Mouse (Mus musculus): ENCODE data around the gene Fam71b. TPM values are rescaled to one million over a fixed set of nuclear protein-coding genes. Genes with fewer than 3 reads are reported as not detected.
"Not testable (repeated sequence)": the region's sequence is repeated elsewhere in the genome, so short reads cannot be mapped to it uniquely, and the experiment has no call there.

Gene Fam71b
- polyA plus RNA-seq, 1 experiment: not detected

DNA sequence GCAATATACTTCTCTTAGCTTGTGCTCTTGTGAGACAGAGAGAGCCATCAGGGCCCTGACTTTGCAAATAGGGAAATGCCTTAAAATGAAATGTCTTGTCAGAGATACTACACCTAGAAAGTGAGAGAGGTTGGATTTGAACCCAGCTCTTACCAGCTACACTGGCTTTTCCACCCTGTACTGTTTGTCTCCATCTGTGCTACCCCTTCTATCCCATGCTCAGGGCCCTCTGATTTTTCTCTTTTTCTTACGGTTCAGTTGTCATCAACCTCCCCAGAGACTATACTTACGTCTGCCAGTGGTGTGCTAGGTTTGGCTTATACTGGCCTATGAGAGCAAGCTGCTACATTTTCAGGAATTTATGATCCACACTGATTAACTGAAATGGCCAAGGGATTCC is 11.4 kb upstream of the Fam71b start:
- no peak for DNase-seq (ENCODE audit: low spot score)

GRCm38 (mm10) chr11:46386556-46386955 is 9.8 kb upstream of the Fam71b start:
- DNase-seq (ENCODE audit: low spot score): no peak

GRCm38 (mm10) chr11:46387061-46387460 is 9.3 kb upstream of the Fam71b start:
- no peak for DNase-seq (ENCODE audit: low spot score)

- DNase-seq (ENCODE audit: low spot score): no peak
Observed at GRCm38 (mm10) chr11:46388438-46388837, 7.9 kb upstream of the Fam71b start.

DNA sequence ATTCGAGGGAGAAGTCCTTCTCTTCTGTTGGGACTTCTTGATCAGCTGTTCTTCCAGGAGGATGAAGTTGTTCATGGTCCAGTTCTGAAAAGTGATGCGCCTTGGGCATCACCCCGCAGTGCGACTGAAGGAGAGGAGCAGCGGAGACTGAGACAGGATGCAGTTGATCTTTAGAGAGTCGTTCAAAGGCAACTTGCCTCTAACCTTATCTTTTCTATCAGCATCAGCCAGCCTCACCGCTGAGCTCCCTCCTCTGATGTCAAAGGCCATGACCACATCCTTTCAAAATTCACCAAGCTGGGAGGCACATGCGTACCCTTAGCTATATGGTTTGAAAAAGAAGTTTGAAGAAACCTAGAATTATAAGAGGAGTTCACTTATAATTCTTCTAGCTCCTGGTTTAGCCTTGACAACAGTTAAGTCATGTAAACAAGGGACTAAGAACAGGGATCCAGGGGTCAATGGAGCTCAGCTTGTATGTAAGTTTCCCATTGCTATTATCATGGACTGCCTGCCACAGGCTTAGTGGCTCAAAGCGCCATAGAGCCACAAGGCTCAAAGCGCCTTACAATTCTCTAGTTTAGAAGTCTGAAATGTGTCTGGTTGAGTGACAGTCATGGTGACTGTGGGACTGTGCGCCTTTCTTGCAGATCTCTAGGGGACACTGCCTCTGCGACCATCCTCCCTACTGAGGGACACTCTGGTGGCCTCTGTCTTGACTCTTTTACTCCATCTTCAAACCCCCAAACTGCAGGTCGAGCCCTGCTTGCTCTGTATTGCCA is 6.8 kb upstream of the Fam71b start, which contains the start of gene Itk:
Gene Itk, minus strand, starts transcription at position 180 of the 782 bp plus-strand sequence.
- DNase-seq (ENCODE audit: low spot score): no peak

DNA sequence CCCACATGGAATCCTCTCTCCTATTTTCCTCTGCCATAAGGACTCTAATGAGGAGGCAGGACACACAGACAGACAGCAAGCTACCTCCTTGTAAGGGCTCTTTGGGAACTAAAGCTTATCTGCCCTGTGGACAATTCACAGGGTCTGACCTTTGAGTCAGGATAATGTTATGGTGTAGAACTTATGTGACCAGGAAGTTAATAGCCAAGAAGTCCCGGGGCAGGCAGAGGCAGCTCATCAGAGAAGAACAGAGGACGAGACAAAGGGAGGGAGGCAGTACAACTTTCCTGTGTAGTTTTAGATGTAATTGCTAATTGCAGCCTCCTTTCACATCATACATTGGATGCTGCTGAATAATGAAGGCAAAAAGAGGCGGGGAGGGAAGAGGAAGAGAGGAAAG is 5.7 kb upstream of the Fam71b start:
- DNase-seq (ENCODE audit: low spot score): no peak

- DNase-seq (ENCODE audit: low spot score): no peak
Observed at GRCm38 (mm10) chr11:46392890-46393289, 3.5 kb upstream of the Fam71b start.

GRCm38 (mm10) chr11:46393413-46393812 is 2.9 kb upstream of the Fam71b start:
- DNase-seq (ENCODE audit: low spot score): no peak

DNA sequence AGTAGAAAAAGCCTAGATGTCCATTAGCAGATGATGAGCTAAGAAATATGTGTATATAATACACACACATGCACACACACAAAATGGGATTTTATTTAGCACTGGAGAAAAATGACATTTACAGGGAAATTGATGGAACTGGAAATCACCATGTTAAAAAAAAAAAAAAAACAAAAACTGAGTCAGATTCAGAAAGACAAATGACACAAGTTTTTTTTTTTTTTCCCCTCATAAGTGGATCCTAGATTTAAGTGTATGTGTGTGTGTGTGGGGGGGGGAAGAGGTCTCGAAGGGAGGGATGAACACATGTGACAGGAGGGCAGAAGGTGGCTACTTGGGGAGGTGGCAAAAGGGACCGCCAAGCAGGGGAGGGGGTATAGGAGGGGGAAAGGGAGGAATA is 1.3 kb upstream of the Fam71b start:
- no peak for DNase-seq (ENCODE audit: low spot score)

DNA sequence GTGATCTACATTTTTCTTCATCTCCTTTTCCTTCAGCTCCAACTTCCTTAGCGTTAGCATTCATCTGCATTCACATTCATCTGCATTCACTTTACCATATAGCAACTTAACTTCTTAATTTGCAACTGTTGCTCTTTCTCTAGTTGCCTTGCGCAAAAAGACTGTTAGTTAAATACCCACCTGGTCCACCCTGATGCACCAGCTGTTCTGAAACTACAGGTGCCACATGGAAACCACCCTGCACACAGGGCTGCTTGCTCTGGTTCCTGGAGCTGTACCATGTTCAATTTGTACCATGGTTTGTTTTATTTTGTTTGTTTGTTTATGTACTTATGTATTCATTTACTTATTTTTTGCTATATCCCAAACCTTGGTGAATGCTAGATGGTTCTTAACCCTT is 661 bp upstream of the Fam71b start:
- no peak for DNase-seq (ENCODE audit: low spot score)

DNA sequence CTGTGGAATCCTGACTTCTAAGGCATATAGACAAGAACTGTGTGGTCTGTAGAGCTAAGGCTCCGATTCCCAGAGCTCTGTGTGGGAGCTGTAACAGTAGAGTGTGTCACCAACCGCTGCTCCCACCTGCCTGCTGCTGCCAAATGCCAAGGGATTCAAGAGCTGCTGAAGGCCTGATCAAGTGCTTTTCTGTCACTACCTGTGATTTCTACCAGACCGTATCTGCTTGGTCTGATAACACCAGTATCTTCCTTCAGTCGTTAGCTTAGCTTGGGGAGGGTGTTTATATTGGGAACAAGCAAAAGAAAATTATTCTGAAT is 461 bp downstream of the Fam71b start:
- no peak for DNase-seq (ENCODE audit: low spot score)

DNA sequence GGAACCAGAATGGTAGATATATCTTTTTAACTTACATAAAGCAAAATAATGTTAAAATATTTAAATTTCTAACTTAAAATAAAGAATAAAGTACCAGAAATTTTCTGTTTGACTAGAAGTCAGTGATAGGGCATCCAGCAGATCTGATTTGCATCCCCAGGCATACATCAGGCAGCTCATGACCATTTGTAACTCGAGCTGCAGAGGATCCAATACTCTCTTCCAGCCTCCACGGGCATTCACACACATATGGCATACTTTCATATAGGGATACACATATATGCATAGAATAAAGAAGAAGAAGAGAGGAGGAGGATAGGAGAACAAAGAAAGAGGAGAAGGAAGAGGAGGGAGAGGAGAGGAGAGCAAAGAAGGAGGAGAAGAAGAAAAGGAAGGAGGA is 1.5 kb downstream of the Fam71b start:
- no peak for DNase-seq (ENCODE audit: low spot score)

GRCm38 (mm10) chr11:46398473-46398872 is 2.1 kb downstream of the Fam71b start:
- no peak for DNase-seq (ENCODE audit: low spot score)

GRCm38 (mm10) chr11:46398933-46399383 is 2.6 kb downstream of the Fam71b start:
- DNase-seq (ENCODE audit: low spot score): no peak

GRCm38 (mm10) chr11:46401555-46401954 is 5.2 kb downstream of the Fam71b start:
- DNase-seq (ENCODE audit: low spot score): no peak

GRCm38 (mm10) chr11:46404986-46405385 is 8.6 kb downstream of the Fam71b start:
- no peak for DNase-seq (ENCODE audit: low spot score)

DNA sequence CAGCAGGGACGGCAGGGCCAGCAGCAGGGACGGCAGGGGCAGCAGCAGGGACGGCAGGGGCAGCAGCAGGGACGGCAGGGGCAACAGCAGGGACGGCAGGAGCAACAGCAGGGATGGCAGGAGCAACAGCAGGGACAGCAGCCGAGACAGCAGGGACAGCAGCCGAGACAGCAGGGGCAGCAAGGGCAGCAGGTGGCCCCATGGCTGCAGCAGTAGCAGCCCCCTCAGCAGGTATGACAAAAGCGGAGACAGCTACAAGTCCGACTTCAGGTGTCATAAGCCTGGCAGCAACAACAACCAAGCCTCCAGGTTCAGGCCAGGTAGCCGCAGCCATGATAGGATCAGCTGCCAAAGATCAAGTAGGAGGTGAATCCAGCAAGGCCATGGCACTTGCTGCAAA is 10.4 kb downstream of the Fam71b start:
- DNase-seq (ENCODE audit: low spot score): no peak

DNA sequence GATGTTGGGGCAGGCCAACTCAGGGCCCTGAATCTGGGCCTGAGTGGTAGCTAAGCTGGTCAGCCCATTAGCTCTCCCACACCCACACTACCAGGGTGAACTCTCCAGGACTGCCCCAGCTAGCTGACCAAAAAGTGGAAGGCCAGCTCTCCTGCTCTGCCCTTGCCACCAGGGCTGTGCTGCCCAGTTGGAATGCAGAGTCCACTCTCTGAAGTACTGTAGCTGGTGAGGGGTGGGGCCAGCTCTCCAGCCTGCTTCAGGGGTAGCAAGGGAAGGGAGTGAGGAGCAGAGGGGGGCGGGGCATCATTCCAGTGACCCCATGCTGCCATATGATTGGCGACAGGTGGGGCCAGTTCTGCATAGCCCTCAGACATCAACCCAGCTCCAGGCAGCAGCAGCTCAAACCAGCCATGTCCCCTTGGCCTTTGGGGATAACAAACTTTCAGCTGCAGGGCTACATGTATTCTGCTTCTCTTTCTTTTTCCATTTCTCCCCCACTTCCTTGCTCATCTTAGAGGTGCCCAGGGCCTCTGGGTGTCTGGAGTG is 13.7 kb downstream of the Fam71b start:
- no peak for DNase-seq (ENCODE audit: low spot score)

- no peak for DNase-seq (ENCODE audit: low spot score)
Observed at GRCm38 (mm10) chr11:46418438-46418837, 22.1 kb downstream of the Fam71b start.

GRCm38 (mm10) chr11:46418860-46419259 is 22.5 kb downstream of the Fam71b start:
- DNase-seq (ENCODE audit: low spot score): no peak

DNA sequence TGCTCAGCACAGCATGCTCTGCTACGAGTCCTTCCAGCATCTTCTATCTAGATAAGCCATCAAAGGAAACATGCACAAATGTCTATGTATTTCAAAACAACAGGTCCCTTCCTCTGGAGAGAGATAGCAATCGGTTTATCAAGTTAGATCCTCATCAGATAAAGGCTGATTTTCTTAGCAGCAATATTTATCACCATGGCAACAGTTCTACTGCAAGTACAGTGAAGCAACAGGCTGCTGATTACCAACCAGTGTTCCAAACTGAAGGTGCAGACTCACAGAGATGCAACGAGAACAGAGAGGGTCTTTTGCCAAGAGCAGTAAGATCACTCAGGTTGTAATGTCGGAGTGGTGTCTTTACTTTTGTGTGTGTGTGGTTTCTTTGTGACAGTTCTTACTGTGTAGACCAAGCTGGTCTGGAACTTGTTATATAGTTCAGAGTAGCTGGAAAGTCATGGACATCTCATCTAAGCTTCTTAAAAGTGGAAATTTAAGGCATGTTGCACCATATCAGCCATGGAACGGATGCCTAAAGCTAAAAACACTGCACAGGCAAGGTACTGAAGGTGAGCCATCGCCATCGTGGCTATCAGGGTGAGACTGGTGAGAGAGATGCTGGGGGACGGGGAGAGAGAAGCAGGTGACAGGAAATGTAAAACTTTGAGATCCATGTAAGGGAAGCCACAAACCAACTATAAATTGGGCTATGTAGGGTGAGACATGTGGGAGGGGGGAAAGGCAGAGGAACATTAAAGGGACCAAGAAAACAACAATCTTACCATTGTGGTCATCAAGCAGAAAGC is 24.9 kb downstream of the Fam71b start:
- no peak for DNase-seq (ENCODE audit: low spot score)

- not testable (repeated sequence) for DNase-seq (ENCODE audit: low spot score)
Observed at GRCm38 (mm10) chr11:46428131-46428530, 31.8 kb downstream of the Fam71b start.

- no peak for DNase-seq (ENCODE audit: low spot score)
Observed at GRCm38 (mm10) chr11:46430123-46430522, 33.8 kb downstream of the Fam71b start.

All from urinary bladder, adult 2 months (tissue).